ENCODE assay signal across 15 mouse cellular contexts in genomic region chr5:113216328-113216960, GRCm38 (mm10). TPM values are rescaled to one million over a fixed set of nuclear protein-coding genes. Genes with fewer than 3 reads are reported as not detected.
A peak's percentile ranks its signal among the peaks of the same experiment; 100 is the strongest.
DNase-seq lines count a peak whose midpoint lies in the region; ATAC-seq and TF ChIP-seq lines count a peak whose summit lies in the region.
"Had no signal": no experiment of that assay in that cellular context is flagged by ENCODE, and none has a peak within 500 bp of the region (broad histone marks: within the 10 kb centered on the region; RNA-seq: fewer than 3 reads in every experiment).

No protein-coding gene starts in this region.

- TF ChIP-seq EP300 in heart, postnatal 0 days (IDR thresholded peaks at IDR 0.05; ENCODE audit: low read depth): no peak
- no peak for TF ChIP-seq EP300 in stomach, postnatal 0 days (optimal IDR thresholded peaks at IDR 0.05)

- 61% methylated on average over 14 of the region's 14 CpGs for WGBS in heart, postnatal 0 days
- WGBS in stomach, postnatal 0 days: 33% methylated on average over 14 of the region's 14 CpGs

- peaks cover 12% of the 10 kb centered on the region; the same call in 1 of the 2 replicates for H3K27me3 ChIP-seq in heart, postnatal 0 days (ENCODE audit: control insufficient read depth, insufficient read depth, low read length)
- no peaks in the 10 kb centered on the region for H3K27me3 ChIP-seq in stomach, postnatal 0 days (ENCODE audit: control insufficient read depth, insufficient read depth, low read length)

- H3K27ac ChIP-seq in heart, postnatal 0 days (ENCODE audit: low read depth): peak overlapping the region; percentile 20; the same call in 1 of the 2 replicates
- peak overlapping the region; percentile 77 for H3K27ac ChIP-seq in stomach, postnatal 0 days (replicated peaks)
- H3K27ac ChIP-seq: limb, embryonic 13.5 days had no signal

- no peaks in the 10 kb centered on the region for H3K4me1 ChIP-seq in heart, postnatal 0 days (ENCODE audit: control insufficient read depth, insufficient read depth)
- 0 out of 2 replicates have a peak, but pooled peaks cover 3% of the 10 kb centered on the region for H3K4me1 ChIP-seq in stomach, postnatal 0 days (replicated peaks; ENCODE audit: control insufficient read depth, insufficient read depth)

- no peak overlapping the region for H3K4me3 ChIP-seq in heart, postnatal 0 days (ENCODE audit: low read depth, low read length)
- H3K4me3 ChIP-seq in stomach, postnatal 0 days (ENCODE audit: low read depth, low read length): no peak overlapping the region
- H3K4me3 ChIP-seq: limb, embryonic 13.5 days had no signal

- H3K4me2 ChIP-seq in heart, postnatal 0 days (ENCODE audit: low read depth, low read length): no peak overlapping the region
- H3K4me2 ChIP-seq in stomach, postnatal 0 days (replicated peaks; ENCODE audit: low read depth): no peak overlapping the region; the same call in 1 of the 2 replicates
- H3K4me2 ChIP-seq: limb, embryonic 13.5 days had no signal

- no peaks in the 10 kb centered on the region for H3K9me3 ChIP-seq in heart, postnatal 0 days (replicated peaks; ENCODE audit: control insufficient read depth, low read length)
- no peaks in the 10 kb centered on the region for H3K9me3 ChIP-seq in stomach, postnatal 0 days (ENCODE audit: control insufficient read depth, low read length)

- H3K9ac ChIP-seq in heart, postnatal 0 days (replicated peaks; ENCODE audit: low read depth, low read length): no peak overlapping the region
- peak overlapping the region; percentile 38 for H3K9ac ChIP-seq in stomach, postnatal 0 days (ENCODE audit: low read length)
- H3K9ac ChIP-seq: limb, embryonic 13.5 days had no signal

- ATAC-seq in heart, postnatal 0 days (ENCODE audit: insufficient read depth, low read depth): no peak
- peak; percentile 8; the same call in 1 of the 2 replicates for ATAC-seq in stomach, postnatal 0 days (ENCODE audit: low FRiP score, low TSS enrichment)

- no peaks in the 10 kb centered on the region for H3K36me3 ChIP-seq in heart, postnatal 0 days (replicated peaks; ENCODE audit: control insufficient read depth, insufficient read depth, low read length)
- H3K36me3 ChIP-seq in stomach, postnatal 0 days (ENCODE audit: control insufficient read depth, insufficient read depth, low read length): no peaks in the 10 kb centered on the region
- H3K36me3 ChIP-seq: limb, embryonic 13.5 days had no signal

- no peak for TF ChIP-seq CTCF in heart, postnatal 0 days (IDR thresholded peaks at IDR 0.05; ENCODE audit: low read depth)
- TF ChIP-seq CTCF in stomach, postnatal 0 days (IDR thresholded peaks at IDR 0.05; ENCODE audit: low read depth): no peak

- no peak for DNase-seq in heart, postnatal 0 days (ENCODE audit: low spot score)
- no peak for DNase-seq in heart, adult 8-10 months (ENCODE audit: low spot score)
- DNase-seq in urinary bladder, postnatal 14 days (ENCODE audit: low spot score): peak; percentile 60
- DNase-seq in urinary bladder, adult 2 months (ENCODE audit: low spot score): no peak
- peak; percentile 89 for DNase-seq in kidney, adult 9 months
- DNase-seq in stomach, postnatal 0 days (ENCODE audit: low spot score): no peak
- no peak for DNase-seq in adrenal gland, postnatal 4 days (ENCODE audit: low spot score in 2 of 2)
- DNase-seq in spleen, postnatal 10 days (ENCODE audit: low spot score in 2 of 2): no peak
- DNase-seq: thymus, postnatal 25 days had no signal

RNA-seq across cellular contexts. Expression of gene 2900026A02Rik, which starts 4.6 kb away (rescaled TPM):
- total RNA-seq in heart, postnatal 0 days (2014; rRNA removed; ENCODE audit: low replicate concordance): 17.0 and 18.9 TPM in 2 replicates
- polyA plus RNA-seq in heart, postnatal 0 days (2015; fragmentation: Nextera tagmentation; extraction: Ambion mirVana): 8.1 and 10.2 TPM in 2 replicates
- total RNA-seq in heart, adult 8-10 months (2022): 10 to 100 TPM; 15.4 to 21.6 (median 20.3) TPM
- 18.1 and 24.9 TPM in 2 replicates for polyA plus RNA-seq in urinary bladder, adult 2 months (2012; rRNA removed)
- polyA plus RNA-seq in stomach, postnatal 0 days (2015; fragmentation: Nextera tagmentation; extraction: Ambion mirVana): 5.3 and 6.2 TPM in 2 replicates
- 10 to 100 TPM; 21.2 to 23.3 TPM for total RNA-seq in adrenal gland, postnatal 4 days (2021)

RNA-seq across cellular contexts. Expression of gene Tmem211, which starts 10.3 kb away (rescaled TPM):
- total RNA-seq in heart, postnatal 0 days (2014; rRNA removed; ENCODE audit: low replicate concordance): not detected in 2 replicates
- not detected in 2 replicates for polyA plus RNA-seq in heart, postnatal 0 days (2015; fragmentation: Nextera tagmentation; extraction: Ambion mirVana)
- total RNA-seq in heart, adult 8-10 months (2022): not detected
- polyA plus RNA-seq in urinary bladder, adult 2 months (2012; rRNA removed): 0.06 TPM in 1 of 2 replicates, not detected in the other
- polyA plus RNA-seq in stomach, postnatal 0 days (2015; fragmentation: Nextera tagmentation; extraction: Ambion mirVana): 0.46 and 0.59 TPM in 2 replicates
- not detected for total RNA-seq in adrenal gland, postnatal 4 days (2021)
- total RNA-seq: CH12.LX; granulocyte monocyte progenitor cell, adult 5-6 weeks; hematopoietic stem cell, adult 5-6 weeks had no signal
- polyA plus RNA-seq: cortical plate, adult 2 months; limb, embryonic 13.5 days; spleen, adult 2 months had no signal

Comparison
In these comparisons a context has a peak if more than half of its experiments do, and no peak if none do; other contexts are left out.
1. DNase-seq: peak in urinary bladder, postnatal 14 days (single experiment) and kidney, adult 9 months (single experiment); none in heart, postnatal 0 days (single experiment), heart, adult 8-10 months (single experiment), urinary bladder, adult 2 months (single experiment), stomach, postnatal 0 days (single experiment), adrenal gland, postnatal 4 days (0 of 2) and spleen, postnatal 10 days (0 of 2).